12 mouse cellular contexts compared by ENCODE assay signal in genomic region chr17:5080884-5081419, GRCm38 (mm10).
A peak's percentile ranks its signal among the peaks of the same experiment; 100 is the strongest.
DNase-seq lines count a peak whose midpoint lies in the region; ATAC-seq and TF ChIP-seq lines count a peak whose summit lies in the region.
"Had no signal": no experiment of that assay in that cellular context is flagged by ENCODE, and none has a peak within 500 bp of the region (broad histone marks: within the 10 kb centered on the region; RNA-seq: fewer than 3 reads in every experiment).

No protein-coding gene starts in this region.

- H3K27me3 ChIP-seq in heart, embryonic 13.5 days (replicated peaks), result no peaks in the 10 kb centered on the region
- H3K27me3 ChIP-seq in lung, embryonic 16.5 days (ENCODE audit: control insufficient read depth, insufficient read depth, low read depth, low read length), result no peaks in the 10 kb centered on the region
- no peaks in the 10 kb centered on the region for H3K27me3 ChIP-seq in stomach, embryonic 15.5 days (replicated peaks)
- H3K27me3 ChIP-seq: limb, embryonic 15.5 days had no signal

- no peaks in the 10 kb centered on the region for H3K9me3 ChIP-seq in heart, embryonic 13.5 days
- H3K9me3 ChIP-seq in lung, embryonic 16.5 days (ENCODE audit: control insufficient read depth, low read length), result no peaks in the 10 kb centered on the region
- H3K9me3 ChIP-seq in stomach, embryonic 15.5 days, result no peaks in the 10 kb centered on the region
- H3K9me3 ChIP-seq: limb, embryonic 15.5 days; midbrain, embryonic 10.5 days had no signal

- H3K4me3 ChIP-seq in heart, embryonic 13.5 days, result no peak overlapping the region
- H3K4me3 ChIP-seq in lung, embryonic 16.5 days (ENCODE audit: low read length), result no peak overlapping the region
- H3K4me3 ChIP-seq in lung, adult 2 months (replicated peaks; ENCODE audit: extremely low read depth, low read depth, low read length), result no peak overlapping the region
- no peak overlapping the region for H3K4me3 ChIP-seq in stomach, embryonic 15.5 days (replicated peaks)
- H3K4me3 ChIP-seq: erythroblast, embryonic 14.5 days; limb, embryonic 15.5 days; midbrain, embryonic 10.5 days had no signal

- no peak overlapping the region for H3K27ac ChIP-seq in heart, embryonic 13.5 days (replicated peaks)
- no peak overlapping the region for H3K27ac ChIP-seq in lung, embryonic 16.5 days (ENCODE audit: low read length)
- H3K27ac ChIP-seq in stomach, embryonic 15.5 days, result peak overlapping the region; percentile 81; the same call in 1 of the 2 replicates
- H3K27ac ChIP-seq: midbrain, embryonic 10.5 days had no signal

- 0 out of 2 replicates have a peak overlapping the region, but pooled peaks have one; percentile 24 for H3K9ac ChIP-seq in heart, embryonic 13.5 days
- H3K9ac ChIP-seq in lung, embryonic 16.5 days (ENCODE audit: low read length), result no peak overlapping the region
- H3K9ac ChIP-seq in stomach, embryonic 15.5 days, result no peak overlapping the region
- H3K9ac ChIP-seq: limb, embryonic 15.5 days had no signal

- no peak overlapping the region for H3K4me2 ChIP-seq in heart, embryonic 13.5 days
- H3K4me2 ChIP-seq in lung, embryonic 16.5 days (ENCODE audit: low read depth, low read length), result peak overlapping the region; percentile 6; the same call in 1 of the 2 replicates
- H3K4me2 ChIP-seq in stomach, embryonic 15.5 days, result no peak overlapping the region
- H3K4me2 ChIP-seq: limb, embryonic 15.5 days had no signal

- no peak for TF ChIP-seq CTCF in lung, adult 2 months (IDR thresholded peaks at IDR 0.05; ENCODE audit: insufficient read depth, low read length)

- no peak for DNase-seq in heart, postnatal 4 days
- DNase-seq in lung, adult 2 months, result no peak
- no peak for DNase-seq in embryo, embryonic 9.5 days (ENCODE audit: extremely low spot score)
- DNase-seq: gastrocnemius, postnatal 25 days had no signal

- H3K36me3 ChIP-seq in heart, embryonic 13.5 days, result no peaks in the 10 kb centered on the region
- no peaks in the 10 kb centered on the region for H3K36me3 ChIP-seq in lung, embryonic 16.5 days (ENCODE audit: control insufficient read depth, insufficient read depth, low read length)
- no peaks in the 10 kb centered on the region for H3K36me3 ChIP-seq in stomach, embryonic 15.5 days
- H3K36me3 ChIP-seq: limb, embryonic 15.5 days; midbrain, embryonic 10.5 days had no signal

- ATAC-seq in heart, embryonic 13.5 days (ENCODE audit: extremely low read depth, insufficient number of reproducible peaks, low FRiP score, low TSS enrichment), result no peak
- no peak for ATAC-seq in lung, embryonic 16.5 days (ENCODE audit: low read depth)
- ATAC-seq in granulocyte monocyte progenitor cell, adult 5-6 weeks (replicated peaks; ENCODE audit: poor library complexity, severe bottlenecking), result peak; percentile 86
- ATAC-seq in stomach, embryonic 15.5 days (ENCODE audit: insufficient read depth, low FRiP score, low read depth), result no peak
- ATAC-seq: hindbrain, embryonic 16.5 days had no signal

- no peak for TF ChIP-seq POLR2A in lung, adult 2 months (IDR thresholded peaks at IDR 0.05; ENCODE audit: borderline replicate concordance, extremely low read depth, low read depth, low read length)

- peaks cover 81% of the 10 kb centered on the region for H3K4me1 ChIP-seq in heart, embryonic 13.5 days
- peaks cover 45% of the 10 kb centered on the region for H3K4me1 ChIP-seq in lung, embryonic 16.5 days (replicated peaks; ENCODE audit: control insufficient read depth, insufficient read depth, low read length)
- peaks cover 18% of the 10 kb centered on the region for H3K4me1 ChIP-seq in lung, adult 2 months (ENCODE audit: control insufficient read depth, insufficient read depth, low read length)
- peaks cover 49% of the 10 kb centered on the region for H3K4me1 ChIP-seq in stomach, embryonic 15.5 days

- 71% methylated on average over 12 of the region's 12 CpGs for WGBS in heart, embryonic 13.5 days
- 29% methylated on average over 12 of the region's 12 CpGs for WGBS in lung, embryonic 16.5 days
- WGBS in lung, adult 2 months, result 46% methylated on average over 12 of the region's 12 CpGs
- WGBS in stomach, embryonic 15.5 days, result 47% methylated on average over 12 of the region's 12 CpGs
